Mouse (Mus musculus) neural tube, embryonic 13.5 days (tissue): ENCODE results near the gene Nkapl. TPM values are rescaled to one million over a fixed set of nuclear protein-coding genes. Genes with fewer than 3 reads are reported as not detected.
"Not testable (repeated sequence)": the region's sequence is repeated elsewhere in the genome, so short reads cannot be mapped to it uniquely, and the experiment has no call there.

Experiments
- ATAC-seq: fragments of 200-750 bp; cut with Nextera tagmentation; 2 replicates; pipeline ENCODE4 v1.8.0; 2017; ENCODE audit warnings: low read depth, mild to moderate bottlenecking, moderate TSS enrichment, moderate library complexity
- H3K27ac ChIP-seq: fragments of 300-500 bp; sonication (generic); replicated peaks from 2 replicates; pipeline ENCODE4 v1.5.1; 2015; ENCODE audit warnings: moderate library complexity, mild to moderate bottlenecking, inconsistent platforms
- H3K27me3 ChIP-seq: fragments of 300-500 bp; sonication (generic); 2 replicates; pipeline ENCODE4 v1.6.1; 2015; ENCODE audit warnings: mild to moderate bottlenecking, inconsistent platforms
- H3K36me3 ChIP-seq: fragments of 300-500 bp; sonication (generic); 2 replicates; pipeline ENCODE4 v1.6.1; 2015; ENCODE audit warnings: mild to moderate bottlenecking, inconsistent platforms
- H3K4me1 ChIP-seq: fragments of 300-500 bp; sonication (generic); replicated peaks from 2 replicates; pipeline ENCODE4 v1.6.1; 2015; ENCODE audit warnings: inconsistent platforms
- H3K4me2 ChIP-seq: fragments of 300-500 bp; sonication (generic); 2 replicates; pipeline ENCODE4 v1.6.1; 2015; ENCODE audit warnings: inconsistent platforms, mild to moderate bottlenecking, moderate library complexity
- H3K4me3 ChIP-seq: fragments of 300-500 bp; sonication (generic); 2 replicates; pipeline ENCODE4 v1.5.1; 2015; ENCODE audit warnings: mild to moderate bottlenecking, inconsistent platforms
- H3K9ac ChIP-seq: fragments of 300-500 bp; sonication (generic); 2 replicates; pipeline ENCODE4 v1.6.1; 2015; ENCODE audit warnings: moderate library complexity, mild to moderate bottlenecking, inconsistent platforms
- H3K9me3 ChIP-seq: fragments of 300-500 bp; sonication (generic); 2 replicates; pipeline ENCODE4 v1.6.1; 2016; ENCODE audit warnings: inconsistent platforms
- WGBS: fragments of 180-500 bp; shearing (Covaris S2); methylation state at CpG from one replicate; pipeline ENCODE4 v1.1.7; 2015; 5-methylcytosine and 5-hydroxymethylcytosine counted together
- polyA plus RNA-seq: library from polyadenylated mRNA; unstranded; fragments of >200 nt; fragmentation: Nextera tagmentation; extraction: Ambion mirVana; gene quantifications from 2 replicates; pipeline ENCODE4 v1.2.1, GENCODE M21; 2015

Nkapl gene
- 3.2 and 3.9 TPM in 2 replicates for polyA plus RNA-seq

DNA sequence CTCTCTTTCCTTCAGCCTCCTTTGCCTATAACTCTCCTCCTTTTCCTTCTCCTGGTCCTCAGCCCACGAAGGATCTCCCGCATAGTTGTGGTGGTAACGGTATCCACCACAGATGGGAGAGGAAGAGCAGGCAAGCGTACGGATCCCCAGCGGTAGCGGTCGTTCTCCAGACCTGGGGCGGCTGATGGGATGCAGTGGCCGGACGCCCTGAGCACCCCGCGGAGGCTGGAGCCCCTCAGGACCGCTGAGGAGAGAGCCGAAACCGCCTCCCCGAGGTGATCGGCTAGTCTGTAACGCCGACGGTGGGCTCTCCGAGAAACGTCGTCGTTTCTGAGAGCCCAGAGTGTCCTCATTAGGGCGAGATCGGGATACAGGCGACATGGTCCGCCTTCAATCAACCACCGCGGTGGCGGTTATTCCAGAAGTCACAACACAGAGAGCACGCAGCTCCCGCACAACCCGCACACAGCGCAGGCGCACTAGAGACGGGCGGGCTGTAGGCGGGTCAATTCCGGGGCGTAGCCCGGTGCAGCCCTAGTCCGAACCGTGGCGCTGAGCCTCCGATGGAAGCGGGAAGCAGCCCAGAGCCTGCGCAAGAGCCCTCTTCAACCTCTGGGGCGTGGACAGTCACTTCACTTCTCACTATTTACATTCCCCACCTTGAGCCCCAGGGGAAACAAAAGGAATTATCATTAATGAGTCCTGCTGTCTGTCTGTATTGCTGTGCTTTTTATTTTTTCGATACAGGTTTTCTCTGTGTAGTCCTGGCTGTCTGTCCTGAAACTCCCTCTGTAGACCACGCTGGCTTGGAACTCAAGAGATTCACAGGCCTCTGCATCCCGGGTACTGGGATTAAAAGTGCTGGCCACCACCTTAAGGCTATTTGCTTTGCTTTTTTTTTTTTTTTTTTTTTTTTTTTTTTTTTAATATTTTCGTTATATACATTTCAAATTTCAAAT is at the start of gene Nkapl:
Nkapl (minus strand) TSS at position 449 of the 959 bp plus-strand sequence.
- Histone ChIP-seq H3K9ac (peak within 1 kb of the TSS; percentile 76), H3K4me3 (peak within 1 kb of the TSS; percentile 63), H3K9me3 (no peaks in the 10 kb centered on the region), H3K27me3 (peaks cover 20% of the 10 kb centered on the region), H3K36me3 (no peaks in the 10 kb centered on the region), H3K4me2 (peak within 1 kb of the TSS; percentile 85), H3K27ac (peak within 1 kb of the TSS; percentile 83), H3K4me1 (no peaks in the 10 kb centered on the region; the same call in 1 of the 2 replicates)
- peak; percentile 100 for ATAC-seq
- WGBS = 2% methylated on average over 54 of the region's 54 CpGs

DNA sequence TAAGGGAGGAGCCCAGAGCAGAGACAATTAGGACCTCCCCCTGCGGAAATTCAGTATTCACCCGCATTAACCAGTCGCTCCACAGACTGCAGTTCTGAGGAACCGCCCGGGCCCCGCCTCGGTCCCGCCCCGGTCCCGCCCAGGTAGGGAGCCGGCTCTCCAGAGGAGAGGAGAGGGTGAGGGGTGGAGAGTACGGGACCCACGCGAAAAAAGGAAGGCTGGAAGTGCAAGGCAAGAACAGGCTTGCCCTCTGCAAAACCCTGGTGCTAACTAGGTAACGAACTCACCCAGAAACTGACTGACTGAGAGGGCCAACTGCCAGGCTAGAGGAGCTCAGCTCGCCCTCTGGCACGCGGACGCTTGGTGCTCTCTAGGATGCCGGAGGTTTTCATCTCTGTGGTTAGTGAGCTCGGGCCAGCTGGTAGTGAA is 37.9 kb upstream of the Nkapl start:
- no peaks in the 10 kb centered on the region for H3K9me3 ChIP-seq
- H3K27me3 ChIP-seq = no peaks in the 10 kb centered on the region
- peaks cover 4% of the 10 kb centered on the region for H3K4me1 ChIP-seq
- peak overlapping the region; percentile 56 for H3K4me3 ChIP-seq
- peak overlapping the region; percentile 72 for H3K9ac ChIP-seq
- ATAC-seq = peak; percentile 99
- peak overlapping the region; percentile 59 for H3K4me2 ChIP-seq
- no peaks in the 10 kb centered on the region for H3K36me3 ChIP-seq
- WGBS = under 1% methylated on average over 21 of the region's 21 CpGs
- H3K27ac ChIP-seq = peak overlapping the region; percentile 74

DNA sequence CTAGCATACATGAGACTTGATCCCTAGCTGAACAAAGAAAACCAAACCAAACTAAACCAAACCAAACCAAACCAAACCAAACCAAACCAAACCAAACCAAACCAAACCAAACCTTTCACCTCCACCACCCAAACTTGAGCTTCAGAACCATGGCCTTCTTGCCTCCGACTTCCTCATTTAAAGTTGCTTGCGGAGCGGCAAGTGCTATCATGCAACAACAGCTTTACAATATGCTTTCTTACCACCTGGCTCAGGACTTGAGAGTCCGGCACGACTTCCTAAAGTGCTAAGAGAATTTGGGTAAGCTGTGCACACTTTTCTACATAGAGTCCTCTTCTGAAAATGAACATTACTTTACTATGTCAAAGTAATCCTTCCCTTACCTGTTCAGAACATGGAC is 34.0 kb upstream of the Nkapl start:
- H3K27me3 ChIP-seq = no peaks in the 10 kb centered on the region
- no peaks in the 10 kb centered on the region for H3K9me3 ChIP-seq
- H3K27ac ChIP-seq = no peak overlapping the region
- no peaks in the 10 kb centered on the region for H3K36me3 ChIP-seq
- peaks cover 4% of the 10 kb centered on the region for H3K4me1 ChIP-seq
- 90% methylated on average over 5 of the region's 5 CpGs for WGBS
- ATAC-seq = no peak
- no peak overlapping the region for H3K4me3 ChIP-seq
- H3K4me2 ChIP-seq = no peak overlapping the region
- no peak overlapping the region for H3K9ac ChIP-seq

DNA sequence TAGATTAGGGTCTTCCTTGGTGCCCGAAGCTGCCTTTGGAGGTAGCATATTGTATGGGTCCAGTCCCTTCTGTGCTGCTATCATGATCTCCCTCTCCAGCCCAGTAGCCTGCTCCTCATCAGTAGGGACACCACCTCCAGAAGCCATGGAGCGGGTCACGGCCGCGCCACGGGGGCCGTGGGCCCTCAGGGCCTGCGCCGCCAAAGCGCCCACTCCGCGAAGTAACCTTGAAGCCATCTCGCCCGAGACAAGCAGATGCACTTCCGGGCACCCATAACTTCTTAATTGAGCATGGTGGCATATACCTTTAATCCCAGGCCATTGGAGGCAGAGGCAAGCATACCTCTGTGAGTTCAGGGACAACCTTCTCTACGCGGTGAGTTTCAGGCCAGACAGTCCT is 32.9 kb upstream of the Nkapl start, which contains the start of gene Gm11273:
Gm11273 (minus strand) TSS at position 237 of the 400 bp plus-strand sequence.
- H3K27me3 ChIP-seq, H3K9ac ChIP-seq, ATAC-seq, H3K36me3 ChIP-seq, H3K9me3 ChIP-seq, H3K4me1 ChIP-seq, H3K27ac ChIP-seq, H3K4me2 ChIP-seq, H3K4me3 ChIP-seq: not testable (repeated sequence)
- 93% methylated on average over 17 of the region's 17 CpGs for WGBS

DNA sequence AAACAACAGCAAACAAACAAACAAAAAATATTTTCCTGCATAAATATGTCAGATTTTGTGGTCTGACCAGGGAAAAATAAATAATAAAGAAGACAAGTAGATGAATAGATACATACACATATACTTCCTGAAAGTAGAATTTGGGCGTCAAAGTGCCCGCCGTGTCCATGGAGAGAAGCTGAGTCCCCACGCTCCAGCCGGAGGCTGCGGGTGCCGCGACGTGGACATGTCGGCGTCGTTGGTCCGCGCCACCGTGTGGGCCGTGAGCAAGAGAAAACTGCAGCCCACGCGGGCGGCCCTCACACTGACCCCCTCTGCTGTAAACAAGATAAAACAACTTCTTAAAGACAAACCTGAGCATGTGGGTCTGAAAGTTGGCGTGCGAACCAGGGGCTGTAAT is 26.8 kb upstream of the Nkapl start, which contains the start of gene AK157302:
AK157302 (plus strand) TSS at position 144 of the 400 bp plus-strand sequence.
- no peak within 1 kb of the TSS for H3K9ac ChIP-seq
- no peaks in the 10 kb centered on the region for H3K36me3 ChIP-seq
- no peak within 1 kb of the TSS for H3K4me3 ChIP-seq
- H3K4me2 ChIP-seq = no peak within 1 kb of the TSS
- H3K4me1 ChIP-seq = no peaks in the 10 kb centered on the region
- H3K27ac ChIP-seq = no peak within 1 kb of the TSS
- no peaks in the 10 kb centered on the region for H3K9me3 ChIP-seq
- WGBS = 94% methylated on average over 21 of the region's 21 CpGs
- ATAC-seq = no peak
- no peaks in the 10 kb centered on the region for H3K27me3 ChIP-seq

DNA sequence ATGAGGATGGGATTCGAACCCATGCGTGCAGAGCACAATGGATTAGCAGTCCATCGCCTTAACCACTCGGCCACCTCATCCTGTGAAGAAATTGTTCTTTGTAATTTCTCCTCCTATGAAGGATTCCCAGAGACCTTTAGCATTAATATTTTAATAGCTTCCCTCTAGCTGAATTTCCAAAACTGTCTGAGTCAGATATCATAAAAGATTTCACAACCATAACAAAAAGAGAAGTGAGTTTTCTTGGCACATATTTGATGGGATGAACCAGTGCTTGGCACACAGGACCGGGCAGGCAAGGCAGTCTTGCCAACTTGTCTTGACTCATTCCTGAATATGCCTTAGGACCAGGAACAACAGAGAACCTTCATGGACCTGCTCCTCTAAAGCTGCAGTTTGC is 24.5 kb upstream of the Nkapl start:
- Histone ChIP-seq H3K36me3 (no peaks in the 10 kb centered on the region), H3K9ac (no peak overlapping the region), H3K4me2 (no peak overlapping the region), H3K27me3 (no peaks in the 10 kb centered on the region), H3K4me3 (no peak overlapping the region), H3K4me1 (no peaks in the 10 kb centered on the region), H3K9me3 (no peaks in the 10 kb centered on the region), H3K27ac (no peak overlapping the region)
- 92% methylated on average over 5 of the region's 5 CpGs for WGBS
- no peak for ATAC-seq

DNA sequence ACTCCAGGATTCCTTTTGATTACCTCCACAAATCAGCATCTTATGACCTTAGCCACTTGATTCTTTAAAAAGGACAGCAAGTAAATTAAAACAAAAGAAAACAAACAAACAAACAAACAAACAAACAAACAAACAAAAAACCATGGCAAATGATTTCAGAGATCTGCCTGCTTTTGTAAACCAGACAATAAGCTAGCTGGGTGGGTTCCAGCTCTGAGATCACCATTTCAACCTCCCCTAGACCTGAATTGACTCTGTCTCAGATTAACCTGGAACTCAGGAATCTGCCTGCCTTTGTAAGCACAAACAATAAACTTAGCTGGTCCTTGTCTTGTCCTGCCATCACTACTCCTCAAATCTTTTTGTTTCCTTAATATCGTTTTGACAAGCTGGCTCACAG is 18.6 kb upstream of the Nkapl start:
- H3K4me1 ChIP-seq = no peaks in the 10 kb centered on the region
- H3K27me3 ChIP-seq = no peaks in the 10 kb centered on the region
- 93% methylated on average over 1 of the region's 1 CpGs for WGBS

DNA sequence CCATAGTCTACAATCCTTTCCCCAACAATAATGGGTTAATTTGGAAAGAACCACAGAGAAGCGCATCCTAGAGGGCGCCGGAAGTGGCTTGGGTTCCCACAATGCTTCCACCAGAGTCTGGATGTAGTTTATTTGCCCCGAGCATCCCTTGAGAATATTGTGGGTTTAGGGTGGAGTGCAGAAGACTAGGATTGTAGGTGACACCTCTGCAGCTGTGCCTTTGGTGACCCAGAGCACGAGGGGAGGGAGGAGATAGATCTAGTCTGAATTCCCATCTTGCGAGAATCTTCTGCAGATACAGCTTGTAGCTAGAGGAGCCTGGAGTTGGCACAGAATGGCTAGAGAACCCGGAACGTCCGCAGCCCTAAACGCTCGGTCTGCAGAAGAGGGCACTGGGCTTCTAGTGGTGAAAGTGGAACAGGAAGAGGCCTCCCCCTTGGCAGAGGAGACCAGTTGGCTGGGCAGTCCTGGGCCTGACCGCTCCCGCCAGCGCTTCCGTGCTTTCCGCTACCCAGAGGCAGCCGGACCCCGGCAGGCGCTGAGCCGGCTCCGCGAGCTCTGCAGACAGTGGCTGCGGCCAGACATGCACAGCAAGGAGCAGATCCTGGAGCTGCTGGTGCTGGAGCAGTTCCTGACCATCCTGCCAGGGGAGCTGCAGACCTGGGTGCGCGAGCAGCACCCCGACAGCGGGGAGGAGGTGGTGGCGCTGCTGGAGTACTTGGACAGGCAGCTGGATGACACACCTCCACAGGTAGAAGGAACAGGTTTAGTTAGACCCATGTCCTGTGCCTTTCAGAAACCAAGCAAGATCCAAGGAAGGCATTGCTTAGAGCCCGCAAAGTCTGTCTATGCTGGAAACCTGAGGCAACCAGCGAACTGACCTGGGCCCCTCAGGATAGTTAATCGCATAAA is 10.7 kb upstream of the Nkapl start, which contains the start of the genes Zkscan4 and Gm10065:
Zkscan4 (plus strand) TSS at position 149 of the 912 bp plus-strand sequence.
Gm10065 (minus strand) TSS at position 683 of the 912 bp plus-strand sequence.
- 4% methylated on average over 20 of the region's 31 CpGs for WGBS
- peak; percentile 95 for ATAC-seq
- peak within 1 kb of the TSS; percentile 66 for H3K4me3 ChIP-seq

More for the DNA sequence above, 18.6 kb upstream of the Nkapl start:
- Histone ChIP-seq H3K4me3 (no peak overlapping the region), H3K36me3 (peaks cover 43% of the 10 kb centered on the region), H3K9me3 (no peaks in the 10 kb centered on the region), H3K9ac (no peak overlapping the region), H3K4me2 (no peak overlapping the region), H3K27ac (no peak overlapping the region)
- no peak for ATAC-seq

DNA sequence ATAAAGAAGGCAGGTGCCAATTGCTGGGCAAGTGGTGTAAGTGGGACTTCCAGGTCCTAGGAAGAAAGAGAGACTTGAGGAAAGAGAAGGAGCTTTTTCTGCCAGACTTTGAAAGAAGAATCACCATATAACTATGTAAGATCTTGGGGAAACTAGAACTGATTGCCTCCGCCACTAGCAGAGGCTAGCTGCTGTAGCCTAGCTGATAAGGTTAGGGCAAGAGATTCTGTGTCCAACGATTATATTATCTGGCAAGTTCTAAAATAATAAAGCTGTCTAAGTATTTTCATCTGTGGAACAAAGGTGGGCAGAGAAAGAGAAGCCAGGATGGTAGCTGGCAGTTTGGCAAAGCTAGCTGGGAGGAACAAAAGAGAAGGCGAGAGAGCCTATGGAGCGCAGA is 4.1 kb upstream of the Nkapl start:
- ATAC-seq = no peak
- no peak overlapping the region for H3K9ac ChIP-seq
- no peak overlapping the region for H3K4me2 ChIP-seq
- WGBS = 30% methylated on average over 4 of the region's 4 CpGs
- H3K4me1 ChIP-seq = no peaks in the 10 kb centered on the region; the same call in 1 of the 2 replicates
- no peaks in the 10 kb centered on the region for H3K9me3 ChIP-seq
- H3K4me3 ChIP-seq = no peak overlapping the region
- H3K36me3 ChIP-seq = no peaks in the 10 kb centered on the region
- peaks cover 11% of the 10 kb centered on the region; the same call in 1 of the 2 replicates for H3K27me3 ChIP-seq
- H3K27ac ChIP-seq = no peak overlapping the region

More for the DNA sequence above, 10.7 kb upstream of the Nkapl start, which contains the start of the genes Zkscan4 and Gm10065:
- not testable (repeated sequence) for H3K27me3 ChIP-seq, H3K9me3 ChIP-seq
- Histone ChIP-seq H3K27ac (peak within 1 kb of the TSS; percentile 78), H3K4me1 (peaks cover 14% of the 10 kb centered on the region), H3K9ac (peak within 1 kb of the TSS; percentile 78), H3K36me3 (peaks cover 11% of the 10 kb centered on the region), H3K4me2 (peak within 1 kb of the TSS; percentile 62)

DNA sequence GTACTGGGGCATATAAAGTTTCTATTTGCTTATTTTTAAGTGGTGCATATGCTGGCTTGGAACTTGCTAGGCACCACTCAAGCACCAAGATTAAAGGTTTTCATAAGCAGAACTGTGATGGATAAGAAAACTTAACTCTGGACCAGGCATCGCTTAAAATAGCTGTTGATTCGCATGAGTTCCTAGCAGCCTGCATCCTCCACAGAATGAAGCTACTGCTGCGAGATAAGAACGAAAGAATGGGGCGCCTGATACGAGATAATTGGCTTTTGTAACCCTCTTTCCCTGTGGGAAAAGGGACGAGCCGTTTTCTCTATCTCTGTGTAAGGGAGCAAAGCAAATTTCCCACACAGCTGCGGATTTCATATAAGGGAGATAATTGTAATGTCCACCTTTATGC is 788 bp upstream of the Nkapl start:
- no peak overlapping the region for H3K9ac ChIP-seq
- no peak for ATAC-seq
- H3K4me3 ChIP-seq = peak overlapping the region; percentile 63; the same call in 1 of the 2 replicates

DNA sequence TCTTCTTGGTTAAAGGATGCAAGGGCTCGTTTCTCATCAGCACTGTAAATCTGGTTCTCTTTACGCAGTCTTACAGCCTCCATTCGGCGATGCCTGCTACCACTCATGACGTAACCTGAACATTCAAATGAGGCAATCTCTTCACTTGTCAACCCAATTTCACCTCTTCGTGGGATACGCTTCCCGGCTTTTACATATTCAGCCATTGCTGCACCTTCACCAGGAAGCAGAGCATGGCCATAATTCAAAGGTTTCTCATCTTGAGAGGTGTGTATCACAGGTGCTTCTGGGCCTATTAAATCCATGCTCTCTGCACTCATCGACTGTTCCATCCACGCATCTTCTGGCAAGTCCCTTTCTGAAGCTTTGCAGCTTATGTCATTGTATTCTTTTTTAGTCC is 973 bp downstream of the Nkapl start:
- Histone ChIP-seq H3K9me3 (no peaks in the 10 kb centered on the region), H3K4me2 (peak overlapping the region; percentile 85), H3K4me3 (0 out of 2 replicates have a peak overlapping the region, but pooled peaks have one; percentile 63), H3K9ac (no peak overlapping the region), H3K4me1 (no peaks in the 10 kb centered on the region; the same call in 1 of the 2 replicates), H3K27ac (no peak overlapping the region), H3K27me3 (peaks cover 20% of the 10 kb centered on the region), H3K36me3 (no peaks in the 10 kb centered on the region)
- ATAC-seq = no peak
- WGBS = 83% methylated on average over 10 of the region's 10 CpGs

More for the DNA sequence above, 788 bp upstream of the Nkapl start:
- H3K27ac ChIP-seq = no peak overlapping the region
- H3K9me3 ChIP-seq = no peaks in the 10 kb centered on the region
- peaks cover 20% of the 10 kb centered on the region for H3K27me3 ChIP-seq
- WGBS = 34% methylated on average over 9 of the region's 9 CpGs
- H3K36me3 ChIP-seq = no peaks in the 10 kb centered on the region
- no peaks in the 10 kb centered on the region; the same call in 1 of the 2 replicates for H3K4me1 ChIP-seq
- peak overlapping the region; percentile 85 for H3K4me2 ChIP-seq
